Mouse (Mus musculus): Measurements from ENCODE around the gene Chd5. TPM values are rescaled to one million over a fixed set of nuclear protein-coding genes. Genes with fewer than 3 reads are reported as not detected.

The Chd5 gene
- polyA plus RNA-seq, 1 experiment from 2014 or later = 0.07 TPM

GRCm38 (mm10) chr4:152312186-152312585, 26.3 kb upstream of the Chd5 start:
- no peak overlapping the region for H3K4me3 ChIP-seq (ENCODE audit: low read depth, low read length)
- peak overlapping the region; percentile 76 for H3K4me2 ChIP-seq
- peaks cover 65% of the 10 kb centered on the region for H3K27me3 ChIP-seq (ENCODE audit: control insufficient read depth, insufficient read depth, low read length)

GRCm38 (mm10) chr4:152313211-152313632, 25.2 kb upstream of the Chd5 start:
- no peak for ATAC-seq (replicated peaks; ENCODE audit: insufficient number of reproducible peaks, low FRiP score, low TSS enrichment)
- H3K9ac ChIP-seq (ENCODE audit: low read depth, low read length) = peak overlapping the region; percentile 56
- peaks cover 5% of the 10 kb centered on the region for H3K36me3 ChIP-seq (ENCODE audit: control insufficient read depth, insufficient read depth, low read length)
- no peaks in the 10 kb centered on the region for H3K9me3 ChIP-seq (replicated peaks; ENCODE audit: control insufficient read depth, low read length)
- H3K4me2 ChIP-seq = peak overlapping the region; percentile 76
- H3K27me3 ChIP-seq (ENCODE audit: control insufficient read depth, insufficient read depth, low read length) = peaks cover 74% of the 10 kb centered on the region
- peak overlapping the region; percentile 43 for H3K4me3 ChIP-seq (ENCODE audit: low read depth, low read length)
- peaks cover 34% of the 10 kb centered on the region for H3K4me1 ChIP-seq (ENCODE audit: control insufficient read depth, insufficient read depth, low read length)
- H3K27ac ChIP-seq (ENCODE audit: low read depth, low read length) = no peak overlapping the region
- WGBS (ENCODE audit: insufficient replicate concordance) = under 1% methylated on average over 29 of the region's 29 CpGs

More at GRCm38 (mm10) chr4:152312186-152312585, 26.3 kb upstream of the Chd5 start:
- Histone ChIP-seq H3K4me1 (ENCODE audit: control insufficient read depth, insufficient read depth, low read length) (peaks cover 26% of the 10 kb centered on the region), H3K9me3 (replicated peaks; ENCODE audit: control insufficient read depth, low read length) (no peaks in the 10 kb centered on the region), H3K9ac (ENCODE audit: low read depth, low read length) (no peak overlapping the region), H3K36me3 (ENCODE audit: control insufficient read depth, insufficient read depth, low read length) (peaks cover 5% of the 10 kb centered on the region), H3K27ac (ENCODE audit: low read depth, low read length) (no peak overlapping the region)
- WGBS (ENCODE audit: insufficient replicate concordance) = 11% methylated on average over 14 of the region's 14 CpGs
- ATAC-seq (replicated peaks; ENCODE audit: insufficient number of reproducible peaks, low FRiP score, low TSS enrichment) = no peak

GRCm38 (mm10) chr4:152313934-152314333, 24.5 kb upstream of the Chd5 start:
- Histone ChIP-seq H3K27ac (ENCODE audit: low read depth, low read length) (no peak overlapping the region), H3K36me3 (ENCODE audit: control insufficient read depth, insufficient read depth, low read length) (peaks cover under 1% of the 10 kb centered on the region), H3K4me3 (ENCODE audit: low read depth, low read length) (peak overlapping the region; percentile 43), H3K27me3 (ENCODE audit: control insufficient read depth, insufficient read depth, low read length) (peaks cover 74% of the 10 kb centered on the region), H3K9me3 (replicated peaks; ENCODE audit: control insufficient read depth, low read length) (no peaks in the 10 kb centered on the region), H3K4me1 (ENCODE audit: control insufficient read depth, insufficient read depth, low read length) (peaks cover 40% of the 10 kb centered on the region), H3K4me2 (peak overlapping the region; percentile 76), H3K9ac (ENCODE audit: low read depth, low read length) (no peak overlapping the region)
- no peak for ATAC-seq (replicated peaks; ENCODE audit: insufficient number of reproducible peaks, low FRiP score, low TSS enrichment)

- Histone ChIP-seq H3K9me3 (replicated peaks; ENCODE audit: control insufficient read depth, low read length) (no peaks in the 10 kb centered on the region), H3K4me3 (ENCODE audit: low read depth, low read length) (peak overlapping the region; percentile 46), H3K4me1 (ENCODE audit: control insufficient read depth, insufficient read depth, low read length) (peaks cover 40% of the 10 kb centered on the region), H3K36me3 (ENCODE audit: control insufficient read depth, insufficient read depth, low read length) (no peaks in the 10 kb centered on the region), H3K27me3 (ENCODE audit: control insufficient read depth, insufficient read depth, low read length) (peaks cover 69% of the 10 kb centered on the region), H3K9ac (ENCODE audit: low read depth, low read length) (peak overlapping the region; percentile 29; the same call in 1 of the 2 replicates), H3K27ac (ENCODE audit: low read depth, low read length) (no peak overlapping the region), H3K4me2 (peak overlapping the region; percentile 77)
- no peak for ATAC-seq (replicated peaks; ENCODE audit: insufficient number of reproducible peaks, low FRiP score, low TSS enrichment)
- WGBS (ENCODE audit: insufficient replicate concordance) = 1% methylated on average over 43 of the region's 43 CpGs
Measured at GRCm38 (mm10) chr4:152315498-152316213, 22.8 kb upstream of the Chd5 start.

GRCm38 (mm10) chr4:152317631-152318033, 20.8 kb upstream of the Chd5 start:
- Histone ChIP-seq H3K9ac (ENCODE audit: low read depth, low read length) (peak overlapping the region; percentile 70), H3K4me1 (ENCODE audit: control insufficient read depth, insufficient read depth, low read length) (peaks cover 38% of the 10 kb centered on the region)
- WGBS (ENCODE audit: insufficient replicate concordance) = 65% methylated on average over 6 of the region's 6 CpGs

GRCm38 (mm10) chr4:152318517-152319234, 19.8 kb upstream of the Chd5 start, which contains the start of gene Rnf207:
Gene Rnf207, minus strand, starts transcription at chr4:152318993.
- ATAC-seq (replicated peaks; ENCODE audit: insufficient number of reproducible peaks, low FRiP score, low TSS enrichment) = no peak
- Histone ChIP-seq H3K27ac (ENCODE audit: low read depth, low read length) (peak within 1 kb of the TSS; percentile 93), H3K4me1 (ENCODE audit: control insufficient read depth, insufficient read depth, low read length) (peaks cover 27% of the 10 kb centered on the region), H3K36me3 (ENCODE audit: control insufficient read depth, insufficient read depth, low read length) (no peaks in the 10 kb centered on the region), H3K27me3 (ENCODE audit: control insufficient read depth, insufficient read depth, low read length) (peaks cover 39% of the 10 kb centered on the region), H3K9ac (ENCODE audit: low read depth, low read length) (peak within 1 kb of the TSS; percentile 70), H3K4me3 (ENCODE audit: low read depth, low read length) (peak within 1 kb of the TSS; percentile 46), H3K4me2 (peak within 1 kb of the TSS; percentile 77), H3K9me3 (replicated peaks; ENCODE audit: control insufficient read depth, low read length) (no peaks in the 10 kb centered on the region)
- 3% methylated on average over 26 of the region's 26 CpGs for WGBS (ENCODE audit: insufficient replicate concordance)

More at GRCm38 (mm10) chr4:152317631-152318033, 20.8 kb upstream of the Chd5 start:
- Histone ChIP-seq H3K27ac (ENCODE audit: low read depth, low read length) (peak overlapping the region; percentile 93), H3K4me2 (peak overlapping the region; percentile 77), H3K9me3 (replicated peaks; ENCODE audit: control insufficient read depth, low read length) (no peaks in the 10 kb centered on the region), H3K36me3 (ENCODE audit: control insufficient read depth, insufficient read depth, low read length) (no peaks in the 10 kb centered on the region), H3K27me3 (ENCODE audit: control insufficient read depth, insufficient read depth, low read length) (peaks cover 50% of the 10 kb centered on the region), H3K4me3 (ENCODE audit: low read depth, low read length) (peak overlapping the region; percentile 46)
- 0 out of 2 replicates have a peak, but pooled peaks have one; percentile 11 for ATAC-seq (replicated peaks; ENCODE audit: insufficient number of reproducible peaks, low FRiP score, low TSS enrichment)

- no peak for ATAC-seq (replicated peaks; ENCODE audit: insufficient number of reproducible peaks, low FRiP score, low TSS enrichment)
- H3K4me3 ChIP-seq (ENCODE audit: low read depth, low read length) = no peak overlapping the region
- no peaks in the 10 kb centered on the region for H3K36me3 ChIP-seq (ENCODE audit: control insufficient read depth, insufficient read depth, low read length)
- no peak overlapping the region for H3K4me2 ChIP-seq
- no peak overlapping the region for H3K9ac ChIP-seq (ENCODE audit: low read depth, low read length)
- whole genome bisulfite sequencing (ENCODE audit: insufficient replicate concordance) = 60% methylated on average over 5 of the region's 5 CpGs
- H3K27me3 ChIP-seq (ENCODE audit: control insufficient read depth, insufficient read depth, low read length) = peaks cover 14% of the 10 kb centered on the region
- H3K9me3 ChIP-seq (replicated peaks; ENCODE audit: control insufficient read depth, low read length) = no peaks in the 10 kb centered on the region
- H3K4me1 ChIP-seq (ENCODE audit: control insufficient read depth, insufficient read depth, low read length) = peaks cover 15% of the 10 kb centered on the region
- no peak overlapping the region for H3K27ac ChIP-seq (ENCODE audit: low read depth, low read length)
Measured at GRCm38 (mm10) chr4:152321464-152321863, 17.0 kb upstream of the Chd5 start.

GRCm38 (mm10) chr4:152324641-152325562, 13.5 kb upstream of the Chd5 start:
- H3K4me1 ChIP-seq (ENCODE audit: control insufficient read depth, insufficient read depth, low read length) = peaks cover 7% of the 10 kb centered on the region
- peaks cover 11% of the 10 kb centered on the region for H3K36me3 ChIP-seq (ENCODE audit: control insufficient read depth, insufficient read depth, low read length)
- no peaks in the 10 kb centered on the region for H3K9me3 ChIP-seq (replicated peaks; ENCODE audit: control insufficient read depth, low read length)
- H3K4me2 ChIP-seq = peak overlapping the region; percentile 54
- H3K9ac ChIP-seq (ENCODE audit: low read depth, low read length) = peak overlapping the region; percentile 59
- peak overlapping the region; percentile 96 for H3K4me3 ChIP-seq (ENCODE audit: low read depth, low read length)
- WGBS (ENCODE audit: insufficient replicate concordance) = 45% methylated on average over 16 of the region's 16 CpGs
- H3K27me3 ChIP-seq (ENCODE audit: control insufficient read depth, insufficient read depth, low read length) = no peaks in the 10 kb centered on the region
- no peak for ATAC-seq (replicated peaks; ENCODE audit: insufficient number of reproducible peaks, low FRiP score, low TSS enrichment)
- H3K27ac ChIP-seq (ENCODE audit: low read depth, low read length) = no peak overlapping the region

Measured in heart, embryonic 11.5 days (tissue).